Mouse (Mus musculus) G1E-ER4 (cell line): ENCODE data around the gene Cntnap5c. TPM values are rescaled to one million over a fixed set of nuclear protein-coding genes. Genes with fewer than 3 reads are reported as not detected.

Experiments
- GATA1 ChIP-seq: IDR thresholded peaks from one replicate; pipeline ENCODE4 v1.8.0; 2012; ENCODE audit warnings: low read length, inconsistent platforms
- polyA plus RNA-seq: library from polyadenylated mRNA; stranded (reverse); fragments of >175 nt; gene quantifications from 2 replicates; pipeline ENCODE4 v1.2.3, GENCODE M21; 2012

Cntnap5c gene
- polyA plus RNA-seq, 1 experiment, result not detected

DNA sequence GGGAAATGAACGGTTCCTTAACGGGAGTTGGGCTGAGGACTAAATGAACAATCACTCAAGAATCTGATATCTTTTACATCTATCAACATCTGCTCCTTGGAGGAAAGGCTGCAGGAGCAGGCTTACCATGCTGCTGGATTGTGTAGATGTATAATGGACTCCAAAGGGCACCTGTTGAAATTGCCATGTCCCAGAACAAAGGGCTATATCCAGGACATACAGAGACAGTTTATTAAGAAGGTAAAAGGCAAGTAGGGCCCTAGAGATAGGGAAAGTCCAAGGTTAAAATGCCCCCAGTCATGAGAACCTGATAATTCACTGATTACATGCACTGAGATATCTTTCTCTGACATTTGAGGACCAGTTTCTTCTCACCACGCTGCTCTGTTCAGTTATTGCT, 214.9 kb downstream of the Cntnap5c start:
- no peak for TF ChIP-seq GATA1

DNA sequence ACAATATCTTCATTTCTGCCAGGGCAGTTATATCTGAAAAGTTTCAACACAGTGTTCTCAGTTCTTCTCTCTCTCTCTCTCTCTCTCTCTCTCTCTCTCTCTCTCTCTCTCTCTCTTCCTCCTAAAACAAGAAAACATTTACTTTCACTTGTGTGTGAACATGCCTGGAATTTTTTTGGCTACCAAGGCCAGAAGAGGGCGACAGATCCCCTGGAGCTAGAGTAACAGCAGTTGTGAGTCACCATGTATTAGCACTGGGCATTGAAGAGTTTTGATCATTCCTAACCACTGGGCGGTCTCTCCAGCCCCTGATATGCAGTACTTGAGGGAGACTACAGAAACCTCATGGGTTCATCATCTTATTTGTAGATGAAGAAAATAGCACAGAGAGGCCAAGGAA, 219.1 kb downstream of the Cntnap5c start:
- no peak for TF ChIP-seq GATA1

DNA sequence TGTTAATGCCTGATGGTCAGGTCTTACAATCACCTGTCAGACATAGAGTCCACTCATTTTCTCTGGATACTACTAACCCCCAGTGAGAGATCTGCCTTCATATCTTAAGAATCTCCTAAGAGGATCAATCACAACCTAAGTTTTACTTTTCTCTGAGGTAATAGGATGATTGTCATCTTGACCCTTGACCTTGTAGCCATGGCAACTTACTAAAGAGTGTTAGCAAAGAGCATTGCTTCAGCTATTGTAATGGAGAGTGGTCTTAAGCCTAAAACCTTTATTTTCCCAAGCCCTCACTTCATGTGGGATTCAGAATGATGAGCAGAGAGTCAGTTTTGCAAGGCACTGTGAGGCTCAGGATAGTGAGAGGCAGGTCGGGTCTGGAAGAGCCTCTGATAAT, 227.1 kb downstream of the Cntnap5c start:
- TF ChIP-seq GATA1, result no peak

DNA sequence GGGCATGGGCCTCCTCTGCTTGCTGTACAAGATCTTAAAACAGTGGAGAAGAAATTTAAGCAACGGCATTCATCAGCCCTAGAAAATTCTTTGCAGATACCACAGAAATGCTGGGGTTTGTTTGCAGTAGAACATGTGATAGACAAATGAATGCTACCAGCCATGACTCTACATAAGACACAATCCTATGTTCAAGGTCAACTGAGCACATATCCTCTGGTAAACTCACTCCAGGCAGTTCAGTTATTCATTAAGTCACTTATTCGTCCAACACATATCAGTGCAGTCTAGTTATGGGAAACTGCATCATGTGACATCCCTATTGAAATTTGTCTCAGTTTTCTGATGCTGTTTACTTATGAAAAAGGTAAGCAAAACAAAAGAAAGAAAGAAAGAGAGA, 229.7 kb downstream of the Cntnap5c start:
- TF ChIP-seq GATA1, result no peak

DNA sequence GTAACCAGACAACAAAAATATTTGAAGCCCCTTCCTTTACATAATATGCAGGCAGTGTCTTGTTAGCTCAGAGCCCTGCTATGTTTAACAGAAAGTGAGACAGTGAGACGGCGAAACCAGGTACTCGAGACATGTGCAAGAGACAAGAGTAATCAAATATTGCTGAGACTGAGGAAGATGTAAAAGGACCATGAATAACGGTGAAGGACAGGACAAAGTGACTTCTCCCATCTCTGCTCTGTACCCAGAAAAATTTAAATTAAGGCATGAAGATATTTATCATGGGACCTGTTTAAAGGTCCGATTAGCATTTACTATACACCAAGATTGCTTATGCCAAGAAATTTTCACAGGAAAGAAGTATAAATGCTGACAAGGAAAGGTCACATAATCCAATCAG, 233.5 kb downstream of the Cntnap5c start:
- TF ChIP-seq GATA1, result no peak

DNA sequence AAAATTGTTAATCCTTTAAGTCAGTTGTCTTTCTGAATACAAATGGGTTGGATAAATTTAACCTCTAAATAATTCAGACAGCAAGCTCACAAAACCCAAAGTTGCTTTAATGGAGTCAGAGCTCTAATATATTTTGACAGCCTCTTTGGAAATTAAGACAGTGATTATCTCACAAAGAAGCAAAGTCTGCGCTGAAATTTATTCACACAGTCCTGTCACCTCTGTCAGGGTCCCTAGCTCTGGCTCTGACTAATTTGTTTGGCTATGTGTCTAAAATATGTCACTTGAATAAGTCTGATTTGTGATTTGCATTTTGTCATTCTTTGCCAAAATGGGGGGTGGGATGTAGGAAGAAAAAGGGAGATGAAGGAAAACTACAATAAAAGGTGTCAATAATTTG, 234.0 kb downstream of the Cntnap5c start:
- no peak for TF ChIP-seq GATA1

DNA sequence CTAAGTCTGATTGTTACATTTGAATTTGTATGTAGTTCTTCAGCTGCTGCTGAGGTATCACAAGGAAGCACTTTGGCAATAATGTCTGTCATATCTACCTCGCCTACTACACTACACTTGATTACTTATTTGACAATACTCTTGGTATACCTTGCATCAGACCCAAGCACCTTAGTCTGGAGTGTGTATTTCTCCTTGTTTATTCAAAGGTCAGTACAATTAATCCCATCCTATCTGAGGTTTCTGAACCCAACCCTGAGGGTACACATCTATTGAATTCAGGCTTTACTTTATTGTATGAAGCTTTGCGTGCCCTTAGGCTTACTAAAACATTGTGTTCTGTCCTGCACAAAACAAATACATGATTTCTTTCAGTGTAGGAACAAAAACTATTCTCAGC, 235.1 kb downstream of the Cntnap5c start:
- no peak for TF ChIP-seq GATA1

DNA sequence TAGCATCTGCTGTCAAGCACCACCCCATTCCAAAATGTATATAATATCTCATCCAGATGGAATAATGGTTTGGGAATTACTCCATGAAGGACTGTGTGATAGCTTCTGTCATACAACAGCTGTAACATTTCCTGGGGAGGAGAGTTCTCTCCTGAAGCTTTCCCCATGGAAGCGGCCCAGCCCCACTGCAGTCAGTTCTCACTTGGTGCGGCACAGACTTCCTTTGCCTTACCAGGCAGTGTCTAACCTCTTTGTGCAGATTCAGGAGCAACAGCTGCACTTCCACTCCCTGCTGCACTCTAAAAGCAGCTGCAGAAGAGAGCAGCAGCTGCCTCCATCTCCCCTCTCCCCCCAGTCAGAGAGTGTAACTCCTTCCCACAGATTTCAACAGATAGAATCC, 271.8 kb downstream of the Cntnap5c start:
- no peak for TF ChIP-seq GATA1

DNA sequence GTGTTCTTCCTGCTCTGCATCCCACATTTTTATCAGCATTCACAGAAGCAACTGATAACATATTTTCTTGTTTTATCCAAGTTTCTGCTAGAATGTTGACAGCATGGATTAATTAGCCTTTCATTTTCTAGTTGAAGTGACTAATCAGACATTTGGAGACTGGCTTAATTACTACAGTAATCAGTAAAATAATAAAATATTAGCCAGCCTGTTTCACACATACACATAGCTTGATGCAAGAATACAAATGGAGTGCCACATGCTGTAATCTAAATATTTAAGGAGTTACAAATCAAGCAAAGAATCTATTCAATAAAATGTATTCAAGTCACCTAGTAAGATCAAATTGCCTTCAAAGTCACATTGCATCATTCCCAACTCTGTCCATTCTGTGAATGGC, 275.8 kb downstream of the Cntnap5c start:
- TF ChIP-seq GATA1, result no peak

DNA sequence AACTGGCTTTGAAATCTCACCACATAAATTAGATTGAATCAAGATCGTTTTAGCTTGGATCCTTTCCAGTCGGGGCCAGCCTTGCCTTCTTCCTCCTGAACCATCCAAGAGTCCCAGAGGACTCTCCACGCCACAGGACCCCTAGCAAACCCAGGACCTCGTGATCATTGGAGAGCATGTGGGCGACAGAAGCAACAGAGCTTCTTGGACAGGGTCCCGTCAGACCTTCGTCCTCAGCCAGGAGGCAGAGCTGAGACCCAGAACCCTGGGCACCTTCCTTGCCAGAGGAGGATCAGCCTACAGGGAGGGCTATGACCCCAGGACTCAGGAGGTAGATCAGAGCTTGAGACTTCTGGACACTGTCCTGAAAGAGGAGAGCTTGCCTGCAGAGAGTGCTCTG, 300.5 kb downstream of the Cntnap5c start:
- no peak for TF ChIP-seq GATA1

DNA sequence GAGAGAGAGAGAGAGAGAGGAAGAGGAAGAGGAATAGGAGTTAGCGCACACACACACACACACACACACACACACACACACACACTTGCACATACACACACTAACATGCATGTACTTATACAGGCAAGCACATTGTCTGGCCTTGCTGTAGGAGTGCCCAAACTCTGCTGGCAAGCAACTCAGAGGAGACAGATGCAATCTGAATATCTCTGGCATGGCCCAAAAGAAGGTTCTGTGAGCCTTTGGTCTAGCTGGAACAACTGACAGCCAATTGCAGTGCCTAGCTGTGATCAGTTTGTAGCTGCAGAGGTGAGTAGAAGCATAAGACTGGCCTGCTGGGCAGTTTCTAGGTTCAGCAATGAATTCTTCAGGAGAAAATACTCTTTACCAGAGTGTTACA, 313.3 kb downstream of the Cntnap5c start:
- no peak for TF ChIP-seq GATA1

DNA sequence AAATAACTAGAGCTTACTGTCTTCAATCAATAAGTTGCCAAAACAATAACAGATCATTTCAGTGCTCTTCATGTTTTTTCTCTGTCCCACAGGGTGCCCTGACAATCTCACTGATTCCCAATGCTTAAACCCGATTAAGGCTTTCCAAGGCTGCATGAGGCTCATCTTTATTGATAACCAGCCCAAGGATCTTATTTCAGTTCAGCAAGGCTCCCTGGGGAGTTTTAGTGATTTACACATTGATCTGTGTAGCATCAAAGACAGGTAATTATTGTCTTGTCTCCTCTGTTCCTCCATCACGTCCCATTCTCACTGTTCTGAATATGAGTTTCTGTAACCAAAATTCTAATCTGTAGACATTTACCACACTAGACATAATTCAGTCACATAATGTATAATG, 335.1 kb downstream of the Cntnap5c start:
- TF ChIP-seq GATA1, result no peak

DNA sequence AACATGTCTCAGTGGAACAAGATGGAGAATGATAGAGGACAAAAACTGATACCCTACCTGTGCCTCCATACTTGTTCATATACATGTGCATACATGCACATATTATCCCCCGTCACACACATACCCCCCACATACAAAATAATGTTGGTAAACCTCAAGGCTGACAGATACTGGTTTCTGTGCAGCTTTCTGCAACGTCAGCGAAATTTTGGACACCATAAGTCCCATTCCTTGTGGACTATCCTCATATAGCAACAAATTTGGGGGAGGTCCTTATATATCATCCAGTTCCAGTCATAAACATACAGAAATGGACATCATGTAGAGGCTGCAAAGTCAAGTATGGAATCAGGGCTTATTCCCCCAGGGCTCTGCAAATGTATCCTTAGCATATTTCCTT, 338.5 kb downstream of the Cntnap5c start:
- no peak for TF ChIP-seq GATA1

DNA sequence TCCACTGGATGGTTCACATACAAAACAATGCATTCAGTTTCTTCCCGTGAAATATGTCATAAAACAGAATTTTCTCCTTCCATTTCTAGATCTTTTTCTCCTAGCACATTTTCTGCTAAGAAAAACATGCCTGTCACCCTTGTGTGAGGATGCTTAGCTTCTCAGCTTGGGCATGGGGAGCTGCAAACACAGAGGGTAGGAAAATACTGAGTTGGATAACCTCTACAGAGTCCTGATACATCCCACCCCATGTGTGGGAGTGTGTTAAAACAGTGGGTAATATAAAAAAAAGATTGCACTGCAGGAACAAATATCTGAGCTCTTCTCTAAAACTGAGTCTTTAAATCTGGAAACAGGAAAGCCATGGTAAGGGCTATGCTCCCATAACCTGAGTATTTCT, 339.0 kb downstream of the Cntnap5c start:
- no peak for TF ChIP-seq GATA1

DNA sequence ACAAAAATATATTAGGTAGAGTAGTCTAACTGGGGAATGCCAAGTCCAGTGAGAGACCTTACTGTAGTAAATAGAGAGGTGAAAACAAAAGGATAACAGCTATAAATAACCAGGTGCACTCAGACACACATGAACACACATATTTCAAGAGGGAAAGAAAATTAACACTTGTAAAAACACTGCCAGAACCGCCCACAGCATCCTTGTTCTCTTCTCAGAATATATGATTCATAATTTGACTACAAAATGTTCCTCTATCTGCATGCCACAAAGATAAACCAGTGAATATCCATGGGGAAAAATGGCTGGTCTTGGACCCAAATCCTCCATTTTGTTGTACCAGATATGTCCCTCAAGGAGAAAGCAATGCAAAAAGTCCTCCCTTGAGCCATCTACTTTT, 417.8 kb downstream of the Cntnap5c start:
- TF ChIP-seq GATA1, result no peak

DNA sequence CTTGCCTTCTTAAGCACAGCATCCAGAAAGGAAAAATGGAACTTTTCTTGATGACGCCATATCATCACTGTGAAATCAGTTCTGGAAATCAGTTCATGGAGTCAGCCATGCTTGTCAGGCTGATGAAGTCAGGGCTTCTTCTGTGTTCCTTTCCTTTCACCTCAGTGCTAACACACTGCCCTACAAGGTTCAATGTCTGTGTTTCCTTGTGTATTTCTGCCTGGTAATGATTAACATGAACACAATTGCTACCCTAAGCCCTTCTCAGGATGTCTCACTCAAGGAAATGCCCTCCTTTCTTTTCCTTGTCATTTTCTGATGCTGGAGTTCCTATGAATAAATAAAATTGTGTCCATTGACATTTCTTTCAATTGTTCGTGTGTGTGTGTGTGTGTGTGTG, 431.8 kb downstream of the Cntnap5c start:
- no peak for TF ChIP-seq GATA1

DNA sequence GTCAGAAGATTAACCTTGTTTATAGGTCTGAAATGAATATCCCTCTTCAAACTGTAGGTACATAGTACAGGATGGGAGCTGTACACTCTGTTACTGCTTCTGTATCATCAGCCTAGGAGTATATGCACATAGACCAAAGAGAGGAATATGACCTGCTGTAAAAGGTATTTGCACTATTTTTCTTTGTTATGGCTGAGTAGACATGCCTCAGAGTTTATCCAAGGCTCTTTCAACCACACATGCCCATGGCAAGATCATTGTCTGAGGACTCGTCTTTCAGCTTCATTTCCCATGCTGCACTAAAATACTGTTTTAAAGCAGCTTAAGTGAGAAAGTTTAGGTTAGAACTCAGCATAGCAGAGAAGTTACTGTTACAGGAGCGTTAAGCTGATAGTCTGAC, 498.7 kb downstream of the Cntnap5c start:
- TF ChIP-seq GATA1, result no peak

DNA sequence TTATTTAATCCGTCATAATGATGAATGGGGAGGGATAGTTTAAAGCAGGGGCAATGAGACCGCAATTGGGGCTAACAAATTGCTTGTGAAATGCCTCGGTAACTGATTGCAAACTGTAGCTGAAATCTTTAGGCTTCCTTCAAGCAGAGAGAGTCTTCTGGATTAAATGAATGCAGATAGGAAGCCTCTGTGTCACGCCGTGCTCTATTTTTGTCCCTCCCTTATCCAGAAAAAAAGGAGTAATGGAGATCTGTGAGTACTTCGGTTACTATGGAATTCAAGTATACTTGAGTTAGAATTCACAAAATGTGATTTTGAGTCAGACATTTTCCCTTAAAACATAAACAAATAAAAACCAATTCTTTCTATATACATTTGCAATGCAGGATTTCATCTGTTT, 581.9 kb downstream of the Cntnap5c start:
- no peak for TF ChIP-seq GATA1

DNA sequence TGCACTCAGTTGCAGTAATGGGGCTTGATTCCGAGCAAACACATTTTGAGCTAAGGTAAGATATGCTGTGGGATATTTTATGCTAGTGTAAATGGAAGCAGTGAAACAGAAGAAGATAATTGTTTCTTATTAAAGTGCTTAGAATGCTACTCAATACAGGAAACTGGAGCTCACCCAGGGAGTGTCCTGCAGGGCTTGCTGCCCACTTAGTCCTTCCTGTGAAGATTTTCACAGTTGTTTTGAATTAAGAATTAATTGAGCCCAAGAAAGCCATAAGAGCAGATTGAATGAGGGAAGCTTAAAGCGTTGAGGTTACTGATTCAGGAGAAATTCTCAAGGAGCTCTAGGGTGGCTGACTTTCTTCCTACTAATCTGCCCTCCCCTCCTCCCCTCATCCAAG, 586.9 kb downstream of the Cntnap5c start:
- TF ChIP-seq GATA1, result no peak
